Mouse (Mus musculus): ENCODE data around the gene Slc22a23.
A peak's percentile ranks its signal among the peaks of the same experiment; 100 is the strongest.

The Slc22a23 gene

DNA sequence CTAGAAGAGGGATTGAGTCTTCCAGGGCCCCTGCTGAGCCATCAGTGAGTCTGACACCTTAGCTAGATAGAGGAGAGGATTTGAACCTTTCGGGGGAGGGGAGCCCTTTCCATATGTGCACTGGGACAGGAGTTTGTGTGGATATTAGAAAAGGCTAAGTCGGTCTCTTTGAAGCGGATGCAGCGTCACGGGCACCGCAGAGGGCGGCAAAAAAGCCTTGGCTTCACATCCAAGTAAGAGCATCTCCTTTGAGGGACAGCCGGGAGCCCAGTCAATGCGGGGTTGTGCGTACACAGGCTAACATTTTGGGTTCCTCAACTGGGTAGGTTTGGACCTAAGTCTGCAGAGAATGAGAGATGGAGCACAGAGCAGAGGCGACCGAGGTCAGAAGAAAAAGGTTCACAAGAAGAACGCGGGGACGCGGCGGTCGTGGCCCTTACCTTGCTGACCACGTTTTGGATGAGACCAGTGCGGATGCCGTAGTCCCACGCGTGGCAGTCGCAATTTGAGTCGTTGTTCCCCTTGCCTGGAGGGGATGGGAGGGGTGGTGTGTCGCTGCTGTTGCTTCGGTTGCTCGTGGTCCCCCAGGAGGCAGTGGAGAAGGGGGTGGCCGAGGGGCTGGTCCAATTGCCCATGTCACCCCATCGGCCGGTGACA lies 1.1 kb downstream of the Slc22a23 start:
- peak; percentile 30 for DNase-seq (ENCODE audit: low spot score)

DNA sequence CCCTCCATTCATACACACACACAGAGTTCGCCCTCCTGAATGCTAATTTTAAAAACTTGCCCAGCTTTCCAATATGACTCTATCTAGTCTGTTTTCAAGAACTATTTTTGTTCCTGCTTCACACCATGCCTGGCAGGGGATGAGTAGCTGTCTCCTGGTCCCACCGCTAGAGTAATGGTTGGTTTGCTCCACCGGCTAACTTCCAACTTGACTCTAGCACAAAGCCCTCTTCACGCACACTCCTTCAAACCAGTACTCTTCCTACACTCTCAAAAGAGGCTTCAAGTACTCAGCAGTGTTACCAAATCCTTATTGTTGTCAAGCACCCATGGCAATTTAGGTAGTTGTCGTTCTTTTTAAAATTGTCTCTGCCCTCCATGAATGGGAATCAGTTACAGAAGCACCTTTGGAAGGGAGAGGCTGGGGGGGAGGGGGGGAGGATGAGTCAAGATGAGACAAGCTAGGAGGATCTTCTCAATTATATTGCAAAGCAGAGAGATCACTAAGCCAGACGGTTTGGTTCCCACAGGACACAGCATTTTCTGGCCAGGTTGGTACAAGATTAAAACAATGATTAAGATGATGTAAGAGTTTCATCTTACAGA lies 2.6 kb downstream of the Slc22a23 start:
- no peak for DNase-seq (ENCODE audit: low spot score)

DNA sequence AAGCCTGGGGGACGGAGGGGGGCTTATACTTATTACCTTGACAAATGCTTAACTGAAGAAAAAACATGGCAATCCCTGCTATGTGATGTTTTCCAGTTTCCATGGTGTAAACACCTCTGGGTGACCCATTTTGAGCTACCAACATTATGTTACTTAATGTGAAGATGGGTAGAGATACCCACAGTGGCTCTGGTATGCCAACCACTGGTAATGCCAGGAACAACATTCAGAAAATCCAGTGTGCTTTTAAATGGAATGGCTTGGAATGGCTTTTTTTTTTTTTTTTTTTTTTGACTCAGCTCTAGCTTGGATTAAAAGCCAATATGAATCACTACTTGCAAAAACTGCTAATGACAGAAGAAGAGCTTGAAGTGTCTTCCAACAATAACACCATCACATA lies 8.1 kb downstream of the Slc22a23 start:
- no peak for DNase-seq (ENCODE audit: low spot score)

DNA sequence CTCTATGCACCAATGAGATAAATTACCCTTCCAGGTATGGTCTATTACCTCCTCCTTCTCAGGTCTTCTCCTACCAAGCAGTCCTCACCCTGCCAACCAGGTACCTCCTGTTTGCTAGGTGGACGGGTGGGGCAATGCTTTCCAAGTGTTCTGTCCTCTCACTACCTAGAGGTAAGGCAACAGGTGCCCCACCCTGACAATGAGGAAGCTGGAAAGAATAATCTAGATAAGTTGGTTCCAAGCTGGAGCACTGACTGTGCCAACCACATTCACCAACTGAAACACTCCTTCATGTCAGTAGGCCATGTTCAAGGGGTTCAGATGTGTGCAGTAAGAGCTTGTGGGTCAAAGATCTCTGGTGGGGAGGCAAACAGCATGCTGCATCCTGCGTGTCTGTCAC lies 10.1 kb downstream of the Slc22a23 start:
- no peak for DNase-seq (ENCODE audit: low spot score)

DNA sequence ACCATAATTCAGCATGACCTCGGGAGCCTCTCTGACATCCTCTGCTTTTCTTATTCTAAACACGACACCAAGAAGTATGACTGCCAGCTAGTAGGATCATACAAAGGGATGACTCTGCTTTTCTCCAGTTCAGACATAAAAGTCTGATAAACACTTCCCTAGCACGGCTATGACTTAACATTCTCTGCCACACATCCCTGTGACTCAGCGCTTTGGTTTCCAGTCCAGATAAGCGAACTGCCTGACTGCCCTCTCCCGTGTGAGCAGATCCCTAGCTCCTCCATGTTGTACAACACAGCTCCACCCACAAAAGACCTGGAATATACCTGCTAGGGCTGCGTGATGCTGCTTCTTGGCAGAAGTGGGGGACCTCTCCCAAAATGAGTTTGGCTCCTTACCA lies 12.2 kb downstream of the Slc22a23 start:
- no peak for DNase-seq (ENCODE audit: low spot score)

DNA sequence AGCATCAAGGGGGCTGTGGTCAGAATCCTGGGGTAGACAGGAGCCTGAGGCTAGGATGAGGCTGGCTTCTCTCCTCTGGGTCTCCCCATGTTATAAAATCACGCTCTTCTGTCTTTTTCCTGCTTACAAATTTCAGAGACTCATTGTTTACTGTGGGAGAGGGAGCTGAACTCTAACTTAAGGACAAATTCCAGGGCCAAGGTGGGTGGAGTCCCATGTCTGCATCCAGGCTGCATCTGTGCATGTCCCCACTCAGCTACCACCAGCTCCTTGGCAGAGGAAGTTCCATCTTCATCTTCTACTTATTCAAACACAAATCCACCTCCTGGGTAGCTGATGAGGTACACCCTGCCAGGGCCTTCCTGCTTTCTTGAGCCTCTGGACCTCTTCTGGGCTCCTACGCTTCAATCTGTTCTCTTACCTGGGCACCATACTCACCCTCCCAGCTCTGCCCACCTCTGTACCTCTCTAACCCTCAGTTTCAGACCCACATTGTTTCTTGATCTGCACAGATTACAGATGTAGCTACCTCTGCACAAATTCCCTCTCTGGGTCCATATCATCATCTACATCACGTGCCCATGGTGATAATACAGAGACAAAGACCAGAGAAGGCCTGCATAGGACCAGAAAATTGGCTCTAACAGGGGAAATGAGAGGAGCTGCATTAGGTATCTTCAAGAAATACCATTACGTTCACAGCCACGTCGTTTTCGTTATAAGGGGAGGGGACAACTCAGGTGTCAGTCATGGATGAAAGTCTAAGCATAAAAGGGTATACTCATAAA lies 13.4 kb downstream of the Slc22a23 start:
- no peak for DNase-seq (ENCODE audit: low spot score)

DNA sequence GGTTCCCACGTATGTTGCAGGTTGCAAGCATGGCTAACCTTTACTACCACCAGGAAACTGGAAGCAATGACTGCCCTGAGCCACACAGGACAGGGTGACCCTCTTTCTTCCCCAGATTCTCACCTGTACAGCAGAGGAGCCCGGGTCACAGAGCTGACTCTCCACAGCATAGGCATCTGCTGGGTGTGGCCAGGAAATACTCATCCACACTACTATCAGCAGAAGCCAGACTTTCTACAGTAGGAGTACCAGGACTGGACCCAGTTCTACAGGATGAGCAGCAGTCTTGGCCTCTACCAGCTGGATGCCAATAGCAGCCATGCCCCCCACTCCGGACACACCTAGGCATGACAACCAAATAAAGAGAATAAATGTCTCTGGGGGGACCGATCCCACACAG lies 15.4 kb downstream of the Slc22a23 start:
- no peak for DNase-seq (ENCODE audit: low spot score)

DNA sequence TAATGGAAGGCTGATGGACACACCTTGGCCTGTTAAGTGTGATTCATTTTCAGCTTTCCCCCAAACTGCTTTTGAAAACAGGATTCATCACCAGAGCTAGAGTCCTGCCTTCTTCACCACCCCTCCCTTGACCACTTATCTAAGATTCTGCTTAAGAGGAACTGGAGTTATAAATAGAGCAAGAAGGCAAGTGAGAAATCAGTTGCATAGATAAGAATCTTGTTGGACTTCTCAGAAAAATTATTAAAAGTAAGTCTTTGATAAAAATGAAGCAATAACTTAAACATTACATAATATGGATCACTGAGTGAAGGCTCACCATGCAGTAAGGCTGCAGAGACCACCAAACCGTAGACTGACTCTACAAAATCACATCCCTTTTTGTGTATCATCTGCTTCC lies 18.0 kb downstream of the Slc22a23 start:
- no peak for DNase-seq (ENCODE audit: low spot score)

DNA sequence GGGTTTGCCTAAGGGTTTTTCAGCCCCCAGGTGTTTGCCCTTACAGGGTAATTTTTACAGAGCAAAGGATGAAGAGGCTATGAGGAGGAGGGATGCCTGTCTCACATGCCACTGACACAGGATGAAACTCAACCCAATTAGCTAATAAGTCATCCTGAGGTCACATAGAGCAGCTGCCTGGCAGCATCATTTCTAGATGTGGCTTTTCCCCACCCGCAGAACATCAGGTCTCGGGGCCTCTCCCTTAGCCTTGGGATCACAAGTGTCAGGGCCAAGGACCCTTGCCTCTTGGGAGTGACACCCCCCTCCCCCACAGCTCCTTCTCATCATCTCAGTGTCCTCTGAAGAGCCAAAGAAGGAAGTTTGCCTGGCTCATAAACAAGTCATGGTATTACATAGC lies 21.6 kb downstream of the Slc22a23 start:
- DNase-seq (ENCODE audit: low spot score), result no peak

DNA sequence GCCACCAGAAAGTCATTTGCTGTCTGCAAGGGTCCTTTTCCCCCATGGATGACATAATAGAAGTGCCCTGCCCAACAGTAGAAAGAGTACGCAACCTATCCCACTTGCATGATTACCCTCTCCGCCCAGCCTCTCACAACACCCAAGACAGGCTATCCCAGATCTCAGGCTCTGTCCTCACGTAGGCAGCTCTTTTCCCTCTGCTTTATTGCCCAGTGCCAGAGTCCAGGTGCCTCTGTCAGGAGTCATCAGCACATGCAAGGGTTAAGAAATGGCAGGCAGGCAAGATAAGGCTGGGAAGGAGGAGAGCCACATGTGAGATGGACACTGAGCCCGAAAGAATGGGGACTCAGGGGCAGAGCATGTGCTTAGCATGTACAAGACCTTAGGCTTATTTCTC lies 24.5 kb downstream of the Slc22a23 start:
- DNase-seq (ENCODE audit: low spot score), result no peak

DNA sequence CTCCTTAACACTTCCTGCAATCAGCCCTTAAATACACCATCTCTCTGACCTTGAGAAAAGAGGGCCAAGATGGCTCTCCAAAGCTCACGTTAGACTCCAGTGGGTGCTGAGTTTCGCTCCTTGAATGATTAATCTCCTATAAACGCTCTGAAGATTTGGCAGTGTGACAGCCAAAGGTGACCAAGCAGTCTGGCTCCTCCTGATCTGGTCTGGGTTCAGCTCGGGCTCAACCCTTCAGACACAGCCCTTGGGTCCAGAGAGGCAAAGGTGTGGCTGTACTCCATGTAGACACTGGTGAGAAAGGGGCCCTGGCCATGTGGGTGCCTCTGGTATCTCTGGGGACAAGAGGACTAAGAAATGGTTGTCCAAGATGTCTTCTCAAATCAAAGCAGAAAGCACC lies 27.9 kb downstream of the Slc22a23 start:
- no peak for DNase-seq (ENCODE audit: low spot score)

DNA sequence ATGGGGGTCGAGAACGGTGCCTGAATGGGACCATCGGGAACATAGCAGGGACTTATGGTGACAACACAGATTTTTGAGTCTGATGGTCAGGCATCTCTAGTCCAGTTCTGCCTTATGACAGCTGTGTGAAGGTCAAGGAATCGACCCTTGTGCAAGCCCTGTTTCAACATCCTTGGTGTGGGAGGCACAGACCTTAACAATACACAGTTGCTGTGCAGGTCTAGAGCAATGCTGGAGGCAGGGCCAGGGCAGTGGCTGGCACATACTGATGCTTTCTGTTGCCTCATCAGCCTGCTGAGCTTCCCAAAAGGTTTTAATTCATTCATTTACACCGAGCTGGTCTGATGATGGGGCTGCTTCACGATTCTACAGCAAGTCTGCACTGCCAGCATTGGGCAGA lies 28.5 kb downstream of the Slc22a23 start:
- no peak for DNase-seq (ENCODE audit: low spot score)

DNA sequence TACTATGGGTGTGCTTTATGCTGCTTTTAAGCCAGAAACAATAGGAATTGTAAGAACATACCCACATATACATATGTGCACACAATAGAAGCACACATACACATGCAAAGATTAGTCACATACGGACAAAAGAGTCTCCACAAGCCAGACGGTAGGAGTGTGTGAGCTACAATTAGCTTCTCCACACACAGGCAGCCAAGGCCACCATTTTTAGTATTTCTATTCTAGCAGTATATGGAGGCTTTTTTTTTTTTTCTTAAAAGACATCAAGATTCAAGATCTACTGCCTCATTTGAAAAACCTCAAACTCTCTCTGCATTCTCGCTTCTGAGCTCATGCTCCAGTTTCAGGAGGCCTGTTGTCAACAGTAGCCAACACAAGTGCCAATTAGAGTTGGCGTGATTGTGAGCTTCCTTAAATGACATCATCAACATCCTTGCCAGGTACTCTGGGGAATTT lies 31.9 kb downstream of the Slc22a23 start:
- no peak for DNase-seq (ENCODE audit: low spot score)

DNA sequence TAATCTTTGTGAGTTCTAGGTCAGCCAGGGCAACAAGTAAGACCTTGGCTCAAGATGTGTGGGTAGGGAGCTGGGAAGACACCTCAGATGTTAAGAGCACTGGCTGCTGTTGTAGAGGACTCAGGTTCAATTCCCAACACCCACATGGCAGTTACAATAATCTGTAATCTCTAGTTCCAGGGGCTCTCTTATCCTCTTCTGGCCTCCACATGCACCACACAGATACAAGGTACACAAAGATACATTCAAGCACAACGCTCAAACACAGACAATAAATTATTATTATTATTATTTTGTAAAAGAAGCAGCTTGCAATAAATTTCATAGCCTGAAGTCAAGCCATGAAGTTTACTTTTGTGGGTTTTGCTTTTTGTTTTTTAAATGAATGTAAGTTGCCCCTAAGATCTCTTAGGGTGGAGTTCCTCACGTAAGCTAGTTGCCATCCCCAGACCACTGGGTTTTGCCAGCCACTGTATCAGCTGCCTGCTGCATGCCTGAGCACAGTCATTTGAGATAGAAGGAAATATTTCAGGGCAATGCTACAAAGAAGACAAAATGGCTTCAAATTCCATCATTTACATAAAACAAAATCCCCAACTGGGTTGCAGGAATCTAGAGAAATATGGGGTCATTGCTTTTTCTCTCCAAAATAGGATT lies 32.5 kb downstream of the Slc22a23 start:
- DNase-seq (ENCODE audit: low spot score), result no peak

DNA sequence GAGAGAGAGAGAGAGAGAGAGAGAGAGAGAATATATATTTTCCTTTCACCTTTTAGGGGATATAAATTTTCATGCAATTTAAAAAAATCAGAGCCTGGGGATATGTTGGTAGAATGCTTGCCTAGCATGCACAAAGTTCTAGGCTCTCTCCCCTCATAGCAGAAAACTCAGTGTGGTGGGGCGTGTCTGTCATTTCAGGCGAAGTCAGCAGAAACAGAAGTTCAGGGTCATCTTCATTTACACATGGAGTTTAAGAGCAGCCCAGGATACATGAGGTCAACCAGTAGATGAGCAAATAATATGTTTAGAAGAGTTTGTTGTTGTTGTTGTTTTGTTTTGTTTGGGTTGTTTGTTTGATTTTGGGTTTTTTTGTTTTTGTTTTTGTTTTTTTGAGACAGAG lies 33.4 kb downstream of the Slc22a23 start:
- no peak for DNase-seq (ENCODE audit: low spot score)

DNA sequence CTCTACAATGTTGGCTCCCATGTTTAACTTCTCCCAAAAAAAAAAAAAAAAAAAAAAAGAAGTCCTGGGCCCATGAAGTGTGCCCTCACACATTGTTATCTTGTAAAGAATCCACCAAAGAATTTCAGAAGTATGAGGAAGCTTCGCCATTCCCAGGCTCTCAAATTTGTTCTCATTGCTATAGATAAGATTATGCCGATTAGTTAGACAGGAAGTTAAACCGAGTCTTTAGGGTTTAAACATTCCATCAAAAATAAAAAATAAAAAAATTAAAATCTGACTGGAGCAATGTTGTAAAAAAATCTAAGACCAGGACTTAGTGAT lies 36.4 kb downstream of the Slc22a23 start:
- DNase-seq (ENCODE audit: low spot score), result no peak

DNA sequence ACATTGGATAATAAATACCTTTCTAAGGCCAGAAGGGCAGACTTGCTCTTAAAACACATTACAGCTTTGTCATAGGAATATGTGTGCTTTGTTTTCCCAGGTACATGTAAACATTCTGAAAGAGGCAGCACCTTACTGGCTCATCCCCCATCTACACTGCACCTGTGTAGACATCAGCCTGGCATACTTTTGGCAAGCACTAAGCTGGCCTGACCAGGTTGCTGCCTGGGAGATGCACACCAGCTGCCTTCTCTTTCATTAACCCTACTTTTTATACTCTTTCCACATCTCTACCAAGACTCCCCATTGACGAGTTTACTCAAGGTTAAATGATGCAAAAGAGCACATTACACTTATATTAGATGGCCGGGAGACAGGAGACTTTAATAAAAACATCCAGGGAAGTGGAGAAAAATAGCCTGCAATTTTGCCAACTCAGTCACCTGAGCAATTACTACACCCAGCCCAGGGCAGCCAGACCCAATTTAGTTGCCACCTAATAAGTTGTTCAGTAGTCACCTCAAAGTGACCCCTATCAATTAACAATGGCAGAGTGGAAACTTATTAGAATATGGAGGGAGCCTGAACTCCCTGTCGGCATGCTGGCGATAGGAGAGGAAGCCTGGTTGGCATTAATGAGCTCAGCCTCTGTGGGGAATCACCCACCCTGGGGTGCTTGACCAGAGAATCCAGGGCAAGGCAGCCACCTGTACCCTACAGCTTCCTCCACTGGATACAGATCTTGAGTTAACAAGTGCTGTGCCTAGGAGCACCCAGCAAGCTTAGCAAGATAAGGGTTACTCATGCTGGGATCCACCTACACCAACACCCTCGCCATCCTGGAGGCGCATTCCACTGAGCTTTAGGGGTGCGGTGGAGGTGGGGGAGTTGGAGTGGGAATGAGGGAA lies 37.0 kb downstream of the Slc22a23 start:
- DNase-seq (ENCODE audit: low spot score), result no peak

DNA sequence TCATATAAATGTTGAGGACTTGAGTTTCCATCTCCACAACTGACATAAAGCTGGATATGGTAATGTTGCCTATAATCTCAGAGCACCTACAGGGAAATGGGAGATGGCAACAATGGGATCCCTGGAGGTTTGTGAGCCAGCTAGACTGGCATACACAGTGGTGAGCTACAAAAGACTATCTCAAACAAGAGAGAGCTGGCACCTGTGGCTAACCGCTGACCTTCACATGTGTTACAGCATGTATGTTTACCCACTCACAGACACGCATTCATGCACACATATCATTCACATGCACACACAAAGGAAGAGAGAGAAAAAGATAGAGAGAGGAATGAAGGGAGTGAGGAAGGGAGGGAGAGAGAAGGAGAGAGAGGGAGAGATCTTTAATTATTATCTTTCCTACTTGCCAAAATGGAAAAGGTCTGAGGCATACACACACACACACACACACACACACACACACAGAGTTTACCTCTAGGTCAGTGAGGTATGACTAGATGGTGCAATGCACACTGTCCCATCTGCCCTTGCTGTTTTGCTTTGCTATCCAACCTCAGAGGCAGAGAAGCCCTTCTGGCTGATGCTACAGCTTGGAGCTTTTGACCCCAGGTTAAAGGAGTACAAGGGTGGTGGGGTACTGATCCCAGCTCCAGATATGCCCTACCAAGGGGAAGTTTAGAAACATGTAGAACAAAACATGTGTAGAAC lies 38.9 kb downstream of the Slc22a23 start:
- no peak for DNase-seq (ENCODE audit: low spot score)

DNA sequence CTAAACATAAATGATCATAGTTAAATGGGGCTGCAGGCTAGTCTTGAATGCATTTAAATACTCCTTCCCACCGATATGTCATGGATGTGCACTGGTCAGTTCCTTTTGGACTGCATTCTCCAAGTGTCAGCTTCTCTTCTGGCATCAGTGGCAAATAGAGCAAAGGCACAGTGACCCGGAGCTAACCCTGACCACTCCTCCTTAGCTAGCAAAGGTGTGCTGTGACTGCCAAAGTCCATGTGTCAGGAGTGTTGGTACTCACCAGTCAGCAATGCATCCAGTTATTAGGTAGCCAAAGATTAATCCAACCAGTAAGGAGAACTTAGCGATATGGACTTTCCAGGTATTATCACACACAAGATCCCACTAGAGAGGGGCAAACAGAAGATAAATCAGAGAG lies 40.1 kb downstream of the Slc22a23 start:
- no peak for DNase-seq (ENCODE audit: low spot score)

DNA sequence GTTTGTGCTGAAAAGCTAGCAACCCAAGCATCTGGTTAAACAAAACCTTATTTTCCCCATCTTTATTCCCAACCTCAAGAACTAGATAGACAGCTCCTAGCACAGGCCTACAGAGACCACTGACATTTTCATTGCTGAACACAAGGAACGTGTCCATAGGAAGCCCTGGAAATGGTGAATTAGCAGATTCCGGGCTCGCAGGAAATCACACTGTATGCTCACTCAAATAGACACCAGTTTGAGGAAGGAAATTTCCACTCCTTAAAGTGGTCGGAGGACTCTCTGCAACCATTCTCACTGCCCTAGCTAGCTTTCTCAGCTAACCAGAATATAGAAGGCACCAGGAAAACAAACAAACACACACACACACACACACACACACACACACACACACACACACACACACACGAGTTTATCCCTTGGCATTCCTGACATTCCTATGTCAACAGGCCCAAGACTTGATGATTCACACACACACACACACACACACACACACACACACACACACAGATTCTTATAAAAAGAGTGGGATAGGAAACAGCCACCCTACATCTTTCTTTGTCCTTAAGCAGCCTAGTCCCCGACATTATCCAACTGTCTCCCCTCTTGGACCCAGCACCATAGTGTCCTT lies 41.5 kb downstream of the Slc22a23 start:
- no peak for DNase-seq (ENCODE audit: low spot score)

DNA sequence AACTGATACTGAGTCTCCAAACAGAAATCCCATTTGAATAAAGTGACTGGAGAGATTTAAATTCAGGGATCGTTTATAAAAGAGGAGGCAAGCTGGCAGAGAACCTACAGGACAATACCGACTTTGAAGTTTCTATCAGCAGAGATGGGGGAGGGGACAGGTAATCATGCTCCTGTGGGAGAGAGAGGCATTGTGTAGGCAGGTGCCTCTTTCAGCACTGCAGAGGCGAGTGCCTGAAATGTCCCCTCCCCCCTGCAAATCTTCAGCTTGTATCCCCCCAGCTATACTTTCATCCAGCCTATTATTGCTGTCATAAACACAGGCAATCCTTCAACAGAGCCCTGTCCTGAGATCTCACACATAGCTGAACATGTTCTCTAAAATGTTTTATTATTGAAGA lies 43.4 kb downstream of the Slc22a23 start:
- DNase-seq (ENCODE audit: low spot score), result no peak

All from layer of hippocampus, adult 11-12 months (tissue).